Mouse (Mus musculus) gastrocnemius, adult 2 months (tissue): ENCODE results near the gene Icam5. TPM values are rescaled to one million over a fixed set of nuclear protein-coding genes. Genes with fewer than 3 reads are reported as not detected.
"Not testable (repeated sequence)": the region's sequence is repeated elsewhere in the genome, so short reads cannot be mapped to it uniquely, and the experiment has no call there.

Experiments used
- DNase-seq: peaks from one replicate; pipeline ENCODE4 v3.0.0; 2022
- H3K27ac ChIP-seq: fragments of 200-600 bp; 2 replicates; pipeline ENCODE4 v1.8.1; 2022; ENCODE audit warnings: mild to moderate bottlenecking
- H3K4me3 ChIP-seq: fragments of 200-600 bp; 2 replicates; pipeline ENCODE4 v1.8.1; 2022; ENCODE audit warnings: mild to moderate bottlenecking, moderate library complexity
- CTCF ChIP-seq: fragments of 200-600 bp; IDR thresholded peaks from 2 replicates; pipeline ENCODE4 v1.8.1; 2022; ENCODE audit warnings: antibody characterized with exemption, mild to moderate bottlenecking, moderate library complexity
- intact Hi-C: fragments of 180-260 bp; cut with DNase I; formaldehyde crosslinking; loops from one replicate; pipeline ENCODE4 v1.15.1; 2025
- total RNA-seq, 2 experiments: library from RNA; stranded (reverse); gene quantifications; 2 replicates each; pipeline ENCODE4 v1.2.3; 2021

Gene Icam5
- total RNA-seq, 2 experiments from 2014 or later: not detected

GRCm38 (mm10) chr9:21001651-21002200 lies 30.1 kb upstream of the Icam5 start:
- H3K4me3 ChIP-seq: no peak overlapping the region
- intact Hi-C loops: loop anchor here (2.0 to 5.0 kb wide), 3 partner anchors 27 to 114 kb away; partner anchors contain the start of genes Icam4 and Ppan
- no peak overlapping the region for H3K27ac ChIP-seq
- no peak for DNase-seq
- no peak for TF ChIP-seq CTCF

GRCm38 (mm10) chr9:21002270-21002626 lies 29.6 kb upstream of the Icam5 start:
- H3K4me3 ChIP-seq: peak overlapping the region; percentile 91
- no peak for DNase-seq
- peak overlapping the region; percentile 95 for H3K27ac ChIP-seq
- intact Hi-C loops: loop anchor here (2.0 to 5.0 kb wide), 2 partner anchors 27 to 115 kb away; partner anchors contain the start of genes Icam4 and Ppan
- no peak for TF ChIP-seq CTCF

GRCm38 (mm10) chr9:21002627-21003551 lies 29.0 kb upstream of the Icam5 start, which contains the start of gene Mrpl4:
Mrpl4 (plus strand) TSS chr9:21002738.
- TF ChIP-seq CTCF: no peak
- Histone ChIP-seq H3K4me3 (peak within 1 kb of the TSS; percentile 91), H3K27ac (peak within 1 kb of the TSS; percentile 95)
- DNase-seq: peak; percentile 91
- intact Hi-C loops: loop anchor here (2.0 to 5.0 kb wide), 2 partner anchors 26 to 116 kb away; partner anchors contain the start of genes Icam4 and Ppan

- TF ChIP-seq CTCF: no peak
- intact Hi-C loops: no loop called here
- Histone ChIP-seq H3K4me3 (no peak overlapping the region), H3K27ac (no peak overlapping the region)
- DNase-seq: no peak
These were observed 24.4 kb upstream of the Icam5 start for GRCm38 (mm10) chr9:21007313-21007952.

GRCm38 (mm10) chr9:21008007-21008406 lies 23.9 kb upstream of the Icam5 start:
- no peak overlapping the region for H3K4me3 ChIP-seq
- DNase-seq: no peak
- TF ChIP-seq CTCF: peak; percentile 30; the same call in 1 of the 2 replicates
- intact Hi-C loops: no loop called here
- no peak overlapping the region for H3K27ac ChIP-seq

GRCm38 (mm10) chr9:21010362-21010761 lies 21.5 kb upstream of the Icam5 start:
- intact Hi-C loops: no loop called here
- TF ChIP-seq CTCF: no peak
- no peak overlapping the region for H3K4me3 ChIP-seq
- DNase-seq: peak; percentile 69
- H3K27ac ChIP-seq: peak overlapping the region; percentile 63

- intact Hi-C loops, H3K4me3 ChIP-seq, DNase-seq: not testable (repeated sequence)
- H3K27ac ChIP-seq: peak overlapping the region; percentile 63
These were observed 20.8 kb upstream of the Icam5 start for GRCm38 (mm10) chr9:21010939-21011541.

- intact Hi-C loops: no loop called here
- H3K27ac ChIP-seq: peak overlapping the region; percentile 71
- peak; percentile 42 for DNase-seq
- peak overlapping the region; percentile 13; the same call in 1 of the 2 replicates for H3K4me3 ChIP-seq
- no peak for TF ChIP-seq CTCF
These were observed 20.0 kb upstream of the Icam5 start for GRCm38 (mm10) chr9:21011846-21012312.

- TF ChIP-seq CTCF: no peak; the same call in 1 of the 2 replicates
- intact Hi-C loops: no loop called here
- no peak for DNase-seq
- Histone ChIP-seq H3K4me3 (peak overlapping the region; percentile 13; the same call in 1 of the 2 replicates), H3K27ac (peak overlapping the region; percentile 71)
These were observed 19.5 kb upstream of the Icam5 start for GRCm38 (mm10) chr9:21012368-21012767.

GRCm38 (mm10) chr9:21014691-21015570 lies 16.9 kb upstream of the Icam5 start:
- no peak for TF ChIP-seq CTCF
- peak; percentile 70 for DNase-seq
- Histone ChIP-seq H3K4me3 (peak overlapping the region; percentile 74), H3K27ac (peak overlapping the region; percentile 73)
- intact Hi-C loops: no loop called here

- peak; percentile 73 for DNase-seq
- Histone ChIP-seq H3K27ac (peak within 1 kb of the TSS; percentile 73), H3K4me3 (peak within 1 kb of the TSS; percentile 74)
- no peak for TF ChIP-seq CTCF
- intact Hi-C loops: no loop called here
These were observed 16.2 kb upstream of the Icam5 start, which contains the start of gene Icam1 for GRCm38 (mm10) chr9:21015571-21016130. Icam1 (plus strand) TSS chr9:21015985.
